Mouse (Mus musculus) midbrain, embryonic 12.5 days (tissue): ENCODE measurements around the gene Dctpp1. TPM values are rescaled to one million over a fixed set of nuclear protein-coding genes. Genes with fewer than 3 reads are reported as not detected.
A peak's percentile ranks its signal among the peaks of the same experiment; 100 is the strongest.

Experiments
- ATAC-seq: fragments of 200-750 bp; cut with Nextera tagmentation; 2 replicates; pipeline ENCODE4 v1.8.0; 2017; ENCODE audit warnings: low read depth, moderate TSS enrichment, moderate library complexity; ENCODE audit not compliant: low FRiP score
- H3K27ac ChIP-seq: fragments of 300-500 bp; sonication (generic); replicated peaks from 2 replicates; pipeline ENCODE4 v1.5.1; 2016; ENCODE audit warnings: mild to moderate bottlenecking
- H3K27me3 ChIP-seq: fragments of 300-500 bp; sonication (generic); 2 replicates; pipeline ENCODE4 v1.6.1; 2016; ENCODE audit warnings: mild to moderate bottlenecking
- H3K36me3 ChIP-seq: fragments of 300-500 bp; sonication (generic); 2 replicates; pipeline ENCODE4 v1.6.1; 2016
- H3K4me1 ChIP-seq: fragments of 300-500 bp; sonication (generic); 2 replicates; pipeline ENCODE4 v1.6.1; 2016
- H3K4me2 ChIP-seq: fragments of 300-500 bp; sonication (generic); replicated peaks from 2 replicates; pipeline ENCODE4 v1.6.1; 2016; ENCODE audit warnings: mild to moderate bottlenecking, moderate library complexity
- H3K4me3 ChIP-seq: fragments of 300-500 bp; sonication (generic); 2 replicates; pipeline ENCODE4 v1.5.1; 2016; ENCODE audit warnings: mild to moderate bottlenecking
- H3K9ac ChIP-seq: fragments of 300-500 bp; sonication (generic); replicated peaks from 2 replicates; pipeline ENCODE4 v1.6.1; 2016; ENCODE audit warnings: mild to moderate bottlenecking, moderate library complexity
- H3K9me3 ChIP-seq: fragments of 300-500 bp; sonication (generic); 2 replicates; pipeline ENCODE4 v1.6.1; 2016; ENCODE audit warnings: mild to moderate bottlenecking
- WGBS: fragments of 180-500 bp; shearing (Covaris S2); methylation state at CpG from one replicate; pipeline ENCODE4 v1.1.7; 2016; 5-methylcytosine and 5-hydroxymethylcytosine counted together
- polyA plus RNA-seq: library from polyadenylated mRNA; unstranded; fragments of >200 nt; fragmentation: Nextera tagmentation; extraction: Ambion mirVana; gene quantifications from 2 replicates; pipeline ENCODE4 v1.2.1, GENCODE M21; 2016

The Dctpp1 gene
- polyA plus RNA-seq, 1 experiment from 2014 or later: 174 TPM

GRCm38 (mm10) chr7:127281114-127281513, 20.6 kb upstream of the Dctpp1 start:
- Histone ChIP-seq H3K4me2 (no peak overlapping the region), H3K27me3 (no peaks in the 10 kb centered on the region), H3K4me1 (no peaks in the 10 kb centered on the region; the same call in 1 of the 2 replicates), H3K36me3 (no peaks in the 10 kb centered on the region), H3K4me3 (no peak overlapping the region), H3K9ac (no peak overlapping the region), H3K9me3 (no peaks in the 10 kb centered on the region), H3K27ac (no peak overlapping the region)
- WGBS: 79% methylated on average over 4 of the region's 4 CpGs
- ATAC-seq: no peak

- Histone ChIP-seq H3K4me3 (no peak overlapping the region), H3K27ac (no peak overlapping the region), H3K4me1 (no peaks in the 10 kb centered on the region; the same call in 1 of the 2 replicates), H3K4me2 (no peak overlapping the region), H3K36me3 (no peaks in the 10 kb centered on the region), H3K27me3 (no peaks in the 10 kb centered on the region), H3K9me3 (no peaks in the 10 kb centered on the region), H3K9ac (no peak overlapping the region)
- no peak for ATAC-seq
- 84% methylated on average over 3 of the region's 3 CpGs for WGBS
Observed at GRCm38 (mm10) chr7:127280092-127280491, 19.6 kb upstream of the Dctpp1 start.

DNA sequence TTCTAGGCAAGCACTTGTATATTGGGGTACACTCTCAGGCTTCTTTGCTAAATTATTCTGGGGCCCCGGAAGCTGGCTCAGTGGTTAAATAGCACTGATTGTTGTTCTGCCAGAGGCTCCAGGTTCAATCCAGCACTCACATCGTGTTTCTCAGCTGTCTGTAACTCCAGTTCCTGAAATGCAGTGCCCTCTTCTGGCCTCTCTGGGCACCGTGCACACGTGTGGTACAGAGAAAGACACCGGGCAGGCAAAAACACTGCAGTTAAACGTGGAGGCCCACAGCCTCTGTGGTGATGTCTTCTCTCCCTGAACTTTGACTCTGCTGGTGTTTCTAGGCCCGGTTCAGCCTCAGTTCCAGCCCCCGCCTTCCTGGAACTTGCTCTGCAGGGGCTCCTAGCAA, 17.8 kb upstream of the Dctpp1 start:
- WGBS: 26% methylated on average over 8 of the region's 8 CpGs
- 0 out of 2 replicates have a peak overlapping the region, but pooled peaks have one; percentile 15 for H3K9ac ChIP-seq
- H3K4me3 ChIP-seq: no peak overlapping the region
- H3K36me3 ChIP-seq: no peaks in the 10 kb centered on the region
- H3K27me3 ChIP-seq: no peaks in the 10 kb centered on the region
- no peaks in the 10 kb centered on the region for H3K9me3 ChIP-seq
- peaks cover 6% of the 10 kb centered on the region for H3K4me1 ChIP-seq
- no peak for ATAC-seq
- no peak overlapping the region for H3K4me2 ChIP-seq
- H3K27ac ChIP-seq: no peak overlapping the region

DNA sequence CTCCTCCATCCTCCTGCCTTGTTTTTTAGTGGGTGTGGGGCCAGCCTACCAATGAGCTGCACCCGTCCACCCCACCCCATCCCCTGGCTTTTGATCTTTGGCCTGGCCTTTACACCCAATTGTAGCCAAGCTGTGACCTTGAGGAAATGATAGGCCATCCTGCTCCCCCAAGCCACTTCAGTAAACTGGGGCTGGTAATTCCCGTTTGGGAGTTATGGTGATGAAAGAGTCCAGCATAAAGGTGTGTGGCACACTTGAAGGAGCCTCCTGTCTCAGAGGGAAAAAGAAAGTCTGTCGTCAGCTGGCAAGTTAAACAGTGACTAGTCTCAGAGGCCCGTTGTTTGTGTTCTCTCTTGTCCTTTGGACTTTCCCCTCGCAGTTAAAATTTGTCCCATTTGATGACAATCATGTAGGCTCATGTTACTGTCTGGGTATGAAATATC, 16.0 kb upstream of the Dctpp1 start:
- Histone ChIP-seq H3K4me1 (peaks cover 17% of the 10 kb centered on the region), H3K4me3 (no peak overlapping the region), H3K36me3 (0 out of 2 replicates have a peak, but pooled peaks cover 3% of the 10 kb centered on the region), H3K9me3 (no peaks in the 10 kb centered on the region), H3K4me2 (no peak overlapping the region), H3K9ac (no peak overlapping the region), H3K27me3 (no peaks in the 10 kb centered on the region), H3K27ac (no peak overlapping the region)
- no peak for ATAC-seq
- WGBS: 81% methylated on average over 5 of the region's 5 CpGs

- Histone ChIP-seq H3K27ac (peak within 1 kb of the TSS; percentile 85), H3K4me3 (peak within 1 kb of the TSS; percentile 84), H3K36me3 (peaks cover 13% of the 10 kb centered on the region; the same call in 1 of the 2 replicates), H3K4me1 (peaks cover 17% of the 10 kb centered on the region), H3K27me3 (no peaks in the 10 kb centered on the region), H3K9me3 (no peaks in the 10 kb centered on the region), H3K9ac (peak within 1 kb of the TSS; percentile 87), H3K4me2 (peak within 1 kb of the TSS; percentile 94)
- ATAC-seq: peak; percentile 85
- whole genome bisulfite sequencing: 4% methylated on average over 39 of the region's 39 CpGs
Observed at GRCm38 (mm10) chr7:127273925-127274789, 13.6 kb upstream of the Dctpp1 start, which contains the start of gene Sephs2. Gene Sephs2 (minus strand): TSS chr7:127274055.

- Histone ChIP-seq H3K9me3 (0 out of 2 replicates have a peak, but pooled peaks cover 5% of the 10 kb centered on the region), H3K36me3 (peaks cover 16% of the 10 kb centered on the region), H3K27ac (peak overlapping the region; percentile 85), H3K9ac (peak overlapping the region; percentile 87), H3K27me3 (no peaks in the 10 kb centered on the region), H3K4me2 (peak overlapping the region; percentile 94), H3K4me3 (peak overlapping the region; percentile 84), H3K4me1 (peaks cover 17% of the 10 kb centered on the region)
- 15% methylated on average over 50 of the region's 50 CpGs for whole genome bisulfite sequencing
- ATAC-seq: peak; percentile 76
Observed at GRCm38 (mm10) chr7:127273118-127273923, 12.8 kb upstream of the Dctpp1 start.

DNA sequence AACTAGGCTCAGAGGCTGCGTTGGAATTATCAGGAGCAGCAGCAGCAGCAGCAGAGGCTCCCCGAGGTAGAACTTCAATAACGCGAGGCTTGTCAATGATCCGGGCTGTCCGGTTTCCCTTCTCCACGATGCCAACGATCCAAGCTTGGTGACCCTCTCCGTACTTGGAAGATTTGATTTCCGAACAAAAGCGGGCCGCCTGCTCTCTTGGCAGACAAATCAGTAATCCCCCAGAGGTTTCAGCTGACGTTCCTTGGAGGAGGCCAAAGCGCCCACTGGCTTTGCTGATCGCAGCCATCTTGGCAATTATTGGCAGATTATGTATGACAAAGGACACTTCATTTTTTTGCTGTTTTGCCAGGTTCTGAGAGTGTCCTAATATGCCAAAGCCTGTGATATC, 12.1 kb upstream of the Dctpp1 start:
- Histone ChIP-seq H3K9me3 (0 out of 2 replicates have a peak, but pooled peaks cover 5% of the 10 kb centered on the region), H3K4me3 (peak overlapping the region; percentile 84; the same call in 1 of the 2 replicates), H3K27me3 (no peaks in the 10 kb centered on the region), H3K36me3 (peaks cover 16% of the 10 kb centered on the region), H3K4me1 (peaks cover 17% of the 10 kb centered on the region), H3K9ac (no peak overlapping the region), H3K27ac (no peak overlapping the region), H3K4me2 (peak overlapping the region; percentile 94)
- 97% methylated on average over 15 of the region's 15 CpGs for WGBS
- ATAC-seq: no peak

GRCm38 (mm10) chr7:127271093-127271492, 10.6 kb upstream of the Dctpp1 start:
- peaks cover 16% of the 10 kb centered on the region for H3K36me3 ChIP-seq
- no peak overlapping the region for H3K4me3 ChIP-seq
- ATAC-seq: no peak
- 94% methylated on average over 4 of the region's 4 CpGs for WGBS
- H3K4me1 ChIP-seq: peaks cover 17% of the 10 kb centered on the region
- no peak overlapping the region for H3K9ac ChIP-seq
- 0 out of 2 replicates have a peak, but pooled peaks cover 5% of the 10 kb centered on the region for H3K9me3 ChIP-seq
- H3K27me3 ChIP-seq: no peaks in the 10 kb centered on the region
- no peak overlapping the region for H3K27ac ChIP-seq
- H3K4me2 ChIP-seq: no peak overlapping the region

GRCm38 (mm10) chr7:127270666-127271065, 10.2 kb upstream of the Dctpp1 start:
- H3K4me2 ChIP-seq: no peak overlapping the region
- peaks cover 16% of the 10 kb centered on the region for H3K36me3 ChIP-seq
- no peak overlapping the region for H3K4me3 ChIP-seq
- 0 out of 2 replicates have a peak, but pooled peaks cover 5% of the 10 kb centered on the region for H3K9me3 ChIP-seq
- peaks cover 17% of the 10 kb centered on the region for H3K4me1 ChIP-seq
- no peaks in the 10 kb centered on the region for H3K27me3 ChIP-seq
- no peak overlapping the region for H3K9ac ChIP-seq
- no peak for ATAC-seq
- no peak overlapping the region for H3K27ac ChIP-seq
- 97% methylated on average over 5 of the region's 5 CpGs for WGBS

DNA sequence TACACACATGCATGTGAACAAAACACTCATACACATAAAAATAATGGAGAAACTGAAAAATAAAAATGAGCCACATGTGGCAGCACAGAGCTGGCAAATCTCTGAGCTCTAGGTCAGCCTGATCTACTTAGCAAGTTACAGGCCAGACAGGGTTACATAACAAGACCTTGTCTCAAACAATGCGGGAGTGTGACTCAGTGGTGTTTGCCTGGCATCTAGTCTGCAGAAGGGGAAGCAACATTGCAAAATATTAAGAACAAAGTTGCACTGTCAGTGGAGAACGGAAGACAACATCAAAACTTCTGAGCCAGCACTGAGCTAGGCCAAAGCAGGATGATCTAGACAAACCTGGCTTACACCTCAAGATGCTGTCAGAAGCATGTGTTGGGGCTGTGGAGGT, 9.7 kb upstream of the Dctpp1 start:
- ATAC-seq: no peak
- H3K27me3 ChIP-seq: no peaks in the 10 kb centered on the region
- H3K9ac ChIP-seq: no peak overlapping the region
- 0 out of 2 replicates have a peak, but pooled peaks cover 5% of the 10 kb centered on the region for H3K9me3 ChIP-seq
- H3K4me3 ChIP-seq: no peak overlapping the region
- peaks cover 16% of the 10 kb centered on the region for H3K36me3 ChIP-seq
- WGBS: 90% methylated on average over 2 of the region's 2 CpGs
- no peak overlapping the region for H3K27ac ChIP-seq
- no peak overlapping the region for H3K4me2 ChIP-seq
- peaks cover 17% of the 10 kb centered on the region for H3K4me1 ChIP-seq

- no peak overlapping the region for H3K4me3 ChIP-seq
- peaks cover 20% of the 10 kb centered on the region for H3K4me1 ChIP-seq
- peaks cover 3% of the 10 kb centered on the region; the same call in 1 of the 2 replicates for H3K36me3 ChIP-seq
- ATAC-seq: no peak
- H3K27me3 ChIP-seq: no peaks in the 10 kb centered on the region
- no peak overlapping the region for H3K4me2 ChIP-seq
- no peak overlapping the region for H3K9ac ChIP-seq
- H3K9me3 ChIP-seq: 0 out of 2 replicates have a peak, but pooled peaks cover 3% of the 10 kb centered on the region
- H3K27ac ChIP-seq: no peak overlapping the region
- 90% methylated on average over 3 of the region's 3 CpGs for WGBS
Observed at GRCm38 (mm10) chr7:127263526-127263925, 3.0 kb upstream of the Dctpp1 start.
